Mouse (Mus musculus) neural tube, embryonic 11.5 days (tissue): ENCODE results near the gene Actr3b. TPM values are rescaled to one million over a fixed set of nuclear protein-coding genes. Genes with fewer than 3 reads are reported as not detected.

Source experiments
- ATAC-seq: fragments of 200-750 bp; cut with Nextera tagmentation; 2 replicates; pipeline ENCODE4 v1.8.0; 2017; ENCODE audit warnings: moderate number of reproducible peaks, mild to moderate bottlenecking, moderate TSS enrichment, moderate library complexity; ENCODE audit not compliant: insufficient read depth, low FRiP score, low TSS enrichment
- DNase-seq: peaks from one replicate; pipeline ENCODE4 v3.0.0-alpha.2; 2015; ENCODE audit warnings: low spot score
- H3K27ac ChIP-seq: fragments of 300-500 bp; sonication (generic); 2 replicates; pipeline ENCODE4 v1.5.1; 2014; ENCODE audit warnings: low read depth, mild to moderate bottlenecking, low read length
- H3K27me3 ChIP-seq: fragments of 300-500 bp; sonication (generic); 2 replicates; pipeline ENCODE4 v1.6.1; 2014; ENCODE audit warnings: mild to moderate bottlenecking, low read length, mixed read lengths; ENCODE audit not compliant: control insufficient read depth, insufficient read depth
- H3K36me3 ChIP-seq: fragments of 300-500 bp; sonication (generic); 2 replicates; pipeline ENCODE4 v1.6.1; 2014; ENCODE audit warnings: mild to moderate bottlenecking, low read length, moderate library complexity, mixed read lengths; ENCODE audit not compliant: control insufficient read depth, insufficient read depth
- H3K4me1 ChIP-seq: fragments of 300-500 bp; sonication (generic); 2 replicates; pipeline ENCODE4 v1.6.1; 2014; ENCODE audit warnings: low read length, mixed read lengths; ENCODE audit not compliant: control insufficient read depth, insufficient read depth
- H3K4me2 ChIP-seq: fragments of 300-500 bp; sonication (generic); 2 replicates; pipeline ENCODE4 v1.6.1; 2014; ENCODE audit warnings: low read depth, mild to moderate bottlenecking, moderate library complexity
- H3K4me3 ChIP-seq: fragments of 300-500 bp; sonication (generic); 2 replicates; pipeline ENCODE4 v1.5.1; 2014; ENCODE audit warnings: low read depth, low read length
- H3K9ac ChIP-seq: fragments of 300-500 bp; sonication (generic); 2 replicates; pipeline ENCODE4 v1.6.1; 2014; ENCODE audit warnings: mild to moderate bottlenecking, low read length
- H3K9me3 ChIP-seq: fragments of 300-500 bp; sonication (generic); 2 replicates; pipeline ENCODE4 v1.6.1; 2016; ENCODE audit warnings: low read length; ENCODE audit not compliant: control insufficient read depth
- WGBS: fragments of 180-500 bp; shearing (Covaris S2); extraction: QIAGEN DNeasy Blood & Tissue Kit; methylation state at CpG from one replicate; pipeline ENCODE4 v1.1.7; 2014; 5-methylcytosine and 5-hydroxymethylcytosine counted together
- polyA plus RNA-seq: library from polyadenylated mRNA; unstranded; fragments of >200 nt; fragmentation: Nextera tagmentation; extraction: Ambion mirVana; gene quantifications from 2 replicates; pipeline ENCODE4 v1.2.1, GENCODE M21; 2014

The Actr3b gene
- polyA plus RNA-seq, 1 experiment from 2014 or later = 11.5 TPM

- WGBS = 63% methylated on average over 3 of the region's 3 CpGs
- ATAC-seq = no peak
Measured at GRCm38 (mm10) chr5:25889746-25890382, 130.1 kb downstream of the Actr3b start.

GRCm38 (mm10) chr5:25891321-25891720 is 131.5 kb downstream of the Actr3b start:
- Histone ChIP-seq H3K9ac (no peak overlapping the region), H3K4me3 (no peak overlapping the region), H3K36me3 (no peaks in the 10 kb centered on the region), H3K27ac (no peak overlapping the region), H3K4me1 (no peaks in the 10 kb centered on the region), H3K4me2 (no peak overlapping the region), H3K27me3 (no peaks in the 10 kb centered on the region), H3K9me3 (no peaks in the 10 kb centered on the region)
- ATAC-seq (no peak), DNase-seq (no peak)
- WGBS = 88% methylated on average over 1 of the region's 1 CpGs

More at GRCm38 (mm10) chr5:25889746-25890382, 130.1 kb downstream of the Actr3b start:
- no peaks in the 10 kb centered on the region for H3K4me1 ChIP-seq
- DNase-seq = no peak
- no peak overlapping the region for H3K4me2 ChIP-seq
- H3K36me3 ChIP-seq = no peaks in the 10 kb centered on the region
- no peak overlapping the region for H3K4me3 ChIP-seq
- H3K27ac ChIP-seq = no peak overlapping the region
- H3K9me3 ChIP-seq = no peaks in the 10 kb centered on the region; the same call in 1 of the 2 replicates
- no peaks in the 10 kb centered on the region for H3K27me3 ChIP-seq
- H3K9ac ChIP-seq = no peak overlapping the region

Other genes with a start within 250 kb of the Actr3b start
- not detected in 2 replicates for gene Cct8l1, start 243.9 kb upstream of the Actr3b start, polyA plus RNA-seq
- gene Xrcc2, start 54.2 kb upstream of the Actr3b start, polyA plus RNA-seq = 8.2 and 8.4 TPM in 2 replicates
- not detected in 2 replicates for gene Gm21663, start 182.4 kb downstream of the Actr3b start, polyA plus RNA-seq
- gene Gm21671, start 194.4 kb downstream of the Actr3b start, polyA plus RNA-seq = not detected in 2 replicates
- 0.08 TPM in 1 of 2 replicates, not detected in the other for gene Gm21680, start 212.7 kb downstream of the Actr3b start, polyA plus RNA-seq
- gene Gm21698, start 228.7 kb downstream of the Actr3b start, polyA plus RNA-seq = not detected in 2 replicates
- gene Gm1979, start 244.8 kb downstream of the Actr3b start, polyA plus RNA-seq = not detected in 2 replicates